Mouse (Mus musculus) megakaryocyte, embryonic 14.5 days (primary cell): ENCODE data around the gene Gm42791.

Experiments
- FLI1 ChIP-seq: IDR thresholded peaks from 2 replicates; pipeline ENCODE4 v1.6.1; 2012; ENCODE audit warnings: low read length, inconsistent platforms, mixed read lengths
- GATA1 ChIP-seq: IDR thresholded peaks from 3 replicates; pipeline ENCODE4 v1.6.1; 2012; ENCODE audit warnings: mixed read lengths, low read length, inconsistent platforms, borderline replicate concordance

- TF ChIP-seq GATA1 (no peak), FLI1 (no peak)
These were observed at the start of gene Gm42791 for GRCm38 (mm10) chr5:148994706-148995414.
